Mouse (Mus musculus): ENCODE results near the gene Lix1l.
A peak's percentile ranks its signal among the peaks of the same experiment; 100 is the strongest.

Gene Lix1l

GRCm38 (mm10) chr3:96566661-96567450 lies 34.1 kb upstream of the Lix1l start:
- DNase-seq: no peak

DNA sequence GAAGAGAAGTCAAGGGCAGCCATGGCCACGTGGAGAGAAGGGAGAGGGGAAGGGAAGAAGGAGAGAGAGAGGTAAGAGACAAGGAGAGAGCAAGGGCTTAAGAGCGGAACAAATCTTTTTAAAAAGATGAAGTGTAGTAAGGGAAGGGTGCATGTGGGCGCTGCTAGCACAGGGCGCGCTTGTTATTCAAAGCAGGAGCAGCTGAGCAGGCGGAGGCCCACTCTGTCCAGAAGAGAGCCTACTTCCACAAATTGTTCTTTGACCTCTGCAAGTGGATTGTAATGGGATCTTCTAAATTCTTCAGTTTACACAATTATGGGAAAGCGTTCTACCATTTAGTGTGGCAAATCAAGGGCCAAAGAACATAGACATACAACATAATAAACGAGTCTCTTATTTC lies 32.3 kb upstream of the Lix1l start:
- DNase-seq: no peak

DNA sequence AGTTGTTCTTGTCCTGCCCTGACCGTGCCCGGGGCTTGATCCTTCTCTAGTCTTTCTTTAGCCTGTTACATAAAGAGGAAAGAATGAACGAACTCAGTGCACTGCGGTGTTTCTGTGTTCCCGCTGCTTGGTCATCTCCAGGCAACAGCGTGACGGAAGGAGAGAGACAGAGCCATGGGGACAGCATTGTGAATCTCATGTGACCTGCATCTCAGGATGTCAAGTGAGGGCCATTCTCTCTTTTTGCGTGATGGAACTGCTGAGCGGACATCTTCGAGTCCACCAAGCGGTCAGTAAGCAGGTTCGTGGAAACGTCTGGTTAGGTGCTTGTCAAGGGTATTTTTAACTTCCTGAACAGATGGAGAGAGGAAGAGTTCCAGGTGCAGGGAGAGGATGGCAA lies 31.4 kb upstream of the Lix1l start:
- DNase-seq: no peak

DNA sequence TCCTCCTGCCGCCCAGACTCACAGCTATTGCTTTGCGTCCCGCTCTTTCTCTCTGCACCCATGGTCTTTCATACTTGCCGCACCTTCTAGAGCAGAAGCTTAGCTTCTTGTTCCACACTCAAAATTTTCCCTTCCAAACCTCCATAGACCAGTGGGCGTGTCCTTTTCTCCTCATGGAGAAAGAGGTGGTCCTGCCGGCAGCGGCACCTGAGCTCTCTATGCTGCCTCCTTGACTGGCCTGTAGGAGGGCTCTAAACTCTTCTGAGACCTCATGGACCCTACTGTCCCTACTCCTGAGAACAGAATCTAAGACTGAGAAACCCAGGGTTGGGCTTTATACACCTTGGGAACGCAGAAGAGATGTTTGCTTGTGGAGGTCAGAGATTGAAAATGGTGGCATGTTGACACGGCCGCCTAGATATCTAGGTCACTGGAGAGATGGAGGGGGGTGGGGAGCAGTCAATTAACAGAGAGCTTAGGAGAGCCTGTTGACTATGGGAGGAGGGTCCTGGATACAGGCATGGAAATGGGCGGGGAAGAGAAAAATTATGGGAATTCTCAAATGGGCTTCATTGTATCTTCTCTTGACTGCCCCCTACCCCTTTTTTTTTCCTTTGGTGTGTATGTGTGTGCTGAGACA lies 30.9 kb upstream of the Lix1l start:
- DNase-seq: no peak

DNA sequence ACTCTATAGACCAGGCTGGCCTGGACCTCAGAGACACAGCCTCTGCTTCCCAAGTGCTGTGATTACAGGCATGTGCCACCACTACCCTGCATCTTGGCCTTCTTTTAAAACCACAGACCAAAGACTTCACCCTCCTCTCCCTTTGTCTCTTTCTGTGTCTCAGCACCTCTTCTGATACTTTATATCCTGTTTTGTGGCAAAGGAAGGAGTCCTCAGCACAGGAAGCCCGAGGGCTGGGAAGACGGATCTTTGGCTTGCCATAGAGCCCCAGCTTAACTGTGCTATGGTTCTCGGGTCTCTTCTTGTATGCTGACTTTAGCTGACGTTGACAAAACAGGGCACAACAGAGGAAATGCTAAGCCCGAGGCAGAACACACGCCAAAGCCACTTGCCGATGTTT lies 30.3 kb upstream of the Lix1l start:
- DNase-seq: no peak

DNA sequence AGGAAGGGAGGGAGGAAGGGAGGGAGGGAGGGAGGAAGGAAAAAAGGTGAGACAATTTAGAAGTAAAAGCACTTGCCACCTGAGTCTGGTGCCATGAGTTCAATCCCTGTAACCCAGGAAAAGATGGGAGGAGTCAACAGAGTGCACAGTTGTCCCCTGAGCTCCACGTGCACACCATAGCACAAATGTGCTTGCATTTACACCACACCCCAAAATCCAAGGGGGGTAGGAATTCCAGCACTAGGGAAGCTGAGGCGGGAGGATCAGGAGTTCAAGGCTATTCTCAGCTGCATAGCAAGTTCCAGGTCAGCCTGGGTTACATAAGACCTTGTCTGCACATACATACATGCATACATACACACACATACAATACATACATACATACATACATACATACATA lies 29.6 kb upstream of the Lix1l start:
- DNase-seq: no peak

GRCm38 (mm10) chr3:96571896-96572698 lies 28.9 kb upstream of the Lix1l start:
- no peak for DNase-seq

GRCm38 (mm10) chr3:96573611-96574511 lies 27.1 kb upstream of the Lix1l start:
- no peak for DNase-seq

DNA sequence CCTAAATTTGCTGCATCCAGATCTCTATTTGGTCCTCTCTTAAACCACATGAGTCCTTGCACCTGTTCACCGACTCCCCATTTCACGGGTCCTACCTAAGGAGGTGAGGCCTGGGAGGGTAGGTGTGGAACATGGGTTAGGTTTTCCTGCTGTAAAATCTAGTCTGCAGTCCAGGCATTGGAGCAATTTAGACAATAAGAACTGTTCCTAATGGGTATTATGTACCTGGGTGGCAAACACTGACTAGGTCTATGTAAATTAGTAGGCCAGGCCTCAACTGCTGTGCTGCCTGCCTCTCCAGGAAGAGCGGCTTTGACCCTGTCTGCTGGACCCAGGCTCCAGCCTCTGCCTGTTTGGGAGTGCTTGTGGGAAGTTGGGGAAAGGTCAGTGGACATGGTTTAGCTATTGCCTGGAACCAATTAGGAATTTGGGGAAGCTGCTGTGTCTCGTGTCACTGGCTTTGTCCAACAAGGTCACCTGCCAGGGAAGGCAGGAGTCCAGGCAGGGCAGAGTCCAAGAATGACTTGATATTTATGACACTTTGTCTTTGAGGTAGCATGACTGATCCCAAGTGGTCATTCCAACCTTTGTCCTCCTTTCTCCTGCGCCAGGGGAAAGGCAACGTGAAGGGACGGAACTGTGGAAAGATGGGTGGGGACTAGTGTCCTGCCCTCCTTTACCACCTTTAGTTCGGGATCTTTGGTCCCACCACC lies 25.5 kb upstream of the Lix1l start:
- no peak for DNase-seq

GRCm38 (mm10) chr3:96576005-96576658 lies 24.8 kb upstream of the Lix1l start:
- peak; percentile 50 for DNase-seq

DNA sequence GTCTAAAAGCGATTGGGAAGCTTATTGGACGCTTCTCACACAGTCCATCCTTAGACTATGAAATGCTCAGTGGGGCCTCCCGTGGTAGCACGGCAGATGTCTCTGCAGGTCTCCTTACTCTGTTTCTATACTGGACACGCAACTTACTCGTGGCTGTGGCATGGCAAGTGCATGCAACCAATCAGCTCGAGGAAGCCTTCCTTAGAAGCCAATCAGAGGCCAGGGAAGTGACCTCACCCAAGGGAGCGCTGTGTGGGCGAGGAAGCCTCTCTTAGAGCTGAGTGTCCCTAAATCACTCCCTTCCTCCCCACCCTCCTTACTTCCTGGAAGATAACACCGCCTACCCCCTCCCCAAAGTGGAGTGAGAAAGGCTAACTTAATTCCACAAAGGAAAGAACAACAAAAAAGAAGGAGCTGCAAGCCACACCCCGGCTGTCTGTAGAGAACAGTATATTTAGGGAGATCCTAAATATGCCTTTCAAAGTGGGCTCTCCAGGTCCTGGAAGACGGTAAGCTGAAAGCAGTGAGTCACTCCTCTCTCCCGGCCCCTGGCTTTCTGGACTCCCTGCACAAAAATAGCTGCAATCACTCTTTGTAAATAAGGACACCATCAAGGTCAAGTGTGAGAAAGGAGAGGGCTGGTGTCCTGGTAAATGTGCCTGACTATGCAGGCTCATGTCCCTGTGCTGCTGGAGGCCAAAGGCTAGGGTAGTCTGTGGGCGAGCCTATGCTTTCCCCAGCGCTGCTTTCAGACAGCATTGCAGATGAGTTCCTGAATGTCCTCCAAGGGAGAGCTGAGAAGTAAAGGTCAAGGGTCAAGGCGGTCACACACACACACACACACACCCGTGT lies 24.0 kb upstream of the Lix1l start, which contains the start of gene Gm16253:
Gene Gm16253 (plus strand): TSS at position 295 of the 852 bp plus-strand sequence.
- DNase-seq: peak; percentile 83

DNA sequence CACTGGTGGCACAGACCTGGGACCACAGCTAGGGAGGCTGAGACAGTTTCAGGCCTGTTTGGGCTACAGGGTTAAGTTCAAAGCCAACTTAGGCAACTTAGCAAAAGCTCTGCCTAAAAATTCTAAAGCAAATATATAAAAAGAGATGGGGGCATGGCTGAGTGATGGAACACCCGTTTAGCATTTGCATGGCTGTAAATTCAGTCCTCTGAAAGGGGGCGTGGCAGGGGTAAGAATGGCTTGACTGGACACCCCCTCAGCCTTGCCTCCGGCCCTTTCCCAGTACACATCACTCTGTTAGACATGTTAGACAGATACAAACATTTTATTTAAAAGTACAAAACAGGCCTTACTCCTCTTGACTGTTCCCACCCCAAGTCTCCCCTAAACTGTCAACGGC lies 23.4 kb upstream of the Lix1l start:
- no peak for DNase-seq

DNA sequence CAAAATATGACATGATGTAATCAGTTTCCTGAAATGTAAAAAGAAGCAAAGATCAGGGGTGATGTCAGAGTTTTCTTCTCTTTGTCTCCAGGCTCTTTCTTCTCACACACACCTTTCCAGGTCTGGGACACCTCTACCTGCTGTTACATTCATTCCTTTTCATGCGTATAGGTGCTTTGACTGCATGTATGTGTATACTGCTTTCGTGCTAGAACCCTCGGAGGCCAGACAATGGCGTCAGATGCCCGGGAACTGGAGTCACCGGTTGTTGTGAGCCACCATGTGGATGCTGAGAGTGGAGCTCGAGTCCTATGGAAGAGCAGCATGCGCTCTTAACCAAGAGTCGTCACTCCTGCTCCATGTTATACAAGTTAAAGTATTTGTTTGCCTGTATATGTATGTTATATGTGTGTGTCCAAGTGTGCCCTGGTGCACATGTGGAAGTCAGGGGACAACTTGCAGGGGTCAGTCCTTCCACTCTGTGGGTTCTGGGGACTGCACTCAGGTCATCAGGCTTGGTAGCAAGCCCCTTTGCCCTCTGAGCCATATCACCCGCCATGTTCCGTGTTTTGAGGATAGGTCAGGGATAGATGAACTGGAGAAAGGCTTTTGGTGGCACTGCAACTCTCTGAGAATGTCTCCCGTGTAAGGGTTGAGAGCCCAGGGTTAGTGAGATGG lies 22.2 kb upstream of the Lix1l start:
- no peak for DNase-seq

- DNase-seq: no peak
Observed at GRCm38 (mm10) chr3:96579239-96579750, 21.7 kb upstream of the Lix1l start.

- DNase-seq: peak; percentile 89
Observed at GRCm38 (mm10) chr3:96579885-96580454, 21.0 kb upstream of the Lix1l start.

DNA sequence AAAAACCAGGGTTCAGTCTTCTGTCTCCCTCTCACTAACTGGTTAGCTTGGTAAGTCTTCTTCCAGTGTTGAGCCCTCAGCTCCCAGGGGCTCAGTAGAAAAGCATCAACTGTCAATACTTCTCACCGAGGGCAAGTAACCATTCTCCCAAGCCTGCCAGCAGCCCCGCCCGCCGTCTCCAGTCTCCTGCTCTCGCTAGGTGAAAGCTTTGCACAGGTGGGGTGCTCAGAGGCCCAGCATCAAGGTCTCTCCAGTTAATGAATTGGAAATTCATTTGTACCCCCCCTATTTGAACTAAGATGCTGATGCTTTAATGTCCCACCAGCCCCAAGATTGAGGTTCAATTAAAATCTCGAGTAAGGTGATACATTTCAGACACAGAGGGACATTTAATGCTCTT lies 19.8 kb upstream of the Lix1l start:
- DNase-seq: no peak

- DNase-seq: no peak
Observed at GRCm38 (mm10) chr3:96581771-96582515, 19.0 kb upstream of the Lix1l start.

DNA sequence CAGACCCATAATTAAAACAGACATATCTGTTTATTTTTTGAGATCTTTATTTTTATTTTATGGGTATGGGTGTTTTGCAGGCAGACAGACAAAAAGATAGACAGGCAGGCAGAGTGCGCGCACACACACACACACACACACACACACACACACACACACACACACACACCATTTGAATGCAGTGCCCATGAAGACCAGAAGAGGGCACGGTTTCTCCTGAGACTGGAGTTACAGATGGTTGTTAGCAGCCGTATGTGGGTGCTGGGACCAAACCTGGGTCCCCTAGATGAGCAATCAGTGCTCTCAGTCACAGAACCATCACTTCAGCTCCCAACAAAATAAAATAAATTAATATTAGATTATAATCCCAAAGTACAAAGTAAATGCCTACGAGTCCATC lies 17.6 kb upstream of the Lix1l start:
- DNase-seq: no peak

All from liver (tissue).